Mouse (Mus musculus) ovary, adult 18-20 months (tissue): ENCODE measurements around the gene Bcas1.
A peak's percentile ranks its signal among the peaks of the same experiment; 100 is the strongest.
"Not testable (repeated sequence)": the region's sequence is repeated elsewhere in the genome, so short reads cannot be mapped to it uniquely, and the experiment has no call there.

Experiments used
- DNase-seq: peaks from one replicate; pipeline ENCODE4 v3.0.0; 2022; ENCODE audit warnings: low spot score, mixed read lengths

Gene Bcas1

GRCm38 (mm10) chr2:170427704-170428103 is at the start of gene Bcas1:
Gene Bcas1 (minus strand): TSS chr2:170427845.
- no peak for DNase-seq

- DNase-seq, result no peak
Measured at GRCm38 (mm10) chr2:170476643-170477042, 49.0 kb upstream of the Bcas1 start.

GRCm38 (mm10) chr2:170476215-170476614 is 48.6 kb upstream of the Bcas1 start:
- DNase-seq, result no peak

- no peak for DNase-seq
Measured at GRCm38 (mm10) chr2:170475164-170475563, 47.5 kb upstream of the Bcas1 start.

GRCm38 (mm10) chr2:170474125-170474524 is 46.5 kb upstream of the Bcas1 start:
- DNase-seq, result no peak

- DNase-seq, result no peak
Measured at GRCm38 (mm10) chr2:170470591-170470990, 42.9 kb upstream of the Bcas1 start.

GRCm38 (mm10) chr2:170469616-170470308 is 42.1 kb upstream of the Bcas1 start:
- peak; percentile 33 for DNase-seq

GRCm38 (mm10) chr2:170468009-170468408 is 40.4 kb upstream of the Bcas1 start:
- DNase-seq, result no peak

GRCm38 (mm10) chr2:170464817-170465216 is 37.2 kb upstream of the Bcas1 start:
- no peak for DNase-seq

GRCm38 (mm10) chr2:170461652-170462051 is 34.0 kb upstream of the Bcas1 start:
- DNase-seq, result no peak

GRCm38 (mm10) chr2:170459805-170460204 is 32.2 kb upstream of the Bcas1 start:
- DNase-seq, result no peak

- no peak for DNase-seq
Measured at GRCm38 (mm10) chr2:170459183-170459582, 31.5 kb upstream of the Bcas1 start.

- DNase-seq, result not testable (repeated sequence)
Measured at GRCm38 (mm10) chr2:170453809-170454208, 26.2 kb upstream of the Bcas1 start.

- DNase-seq, result peak; percentile 17
Measured at GRCm38 (mm10) chr2:170450933-170451332, 23.3 kb upstream of the Bcas1 start.

- DNase-seq, result no peak
Measured at GRCm38 (mm10) chr2:170447651-170448050, 20.0 kb upstream of the Bcas1 start.

- DNase-seq, result no peak
Measured at GRCm38 (mm10) chr2:170446843-170447383, 19.3 kb upstream of the Bcas1 start.

- no peak for DNase-seq
Measured at GRCm38 (mm10) chr2:170445861-170446260, 18.2 kb upstream of the Bcas1 start.

GRCm38 (mm10) chr2:170442535-170442934 is 14.9 kb upstream of the Bcas1 start:
- DNase-seq, result no peak

- DNase-seq, result no peak
Measured at GRCm38 (mm10) chr2:170438782-170439181, 11.1 kb upstream of the Bcas1 start.

GRCm38 (mm10) chr2:170436204-170436603 is 8.6 kb upstream of the Bcas1 start:
- DNase-seq, result no peak

GRCm38 (mm10) chr2:170432152-170432551 is 4.5 kb upstream of the Bcas1 start:
- DNase-seq, result no peak

- DNase-seq, result no peak
Measured at GRCm38 (mm10) chr2:170428966-170429365, 1.3 kb upstream of the Bcas1 start.

GRCm38 (mm10) chr2:170424131-170424530 is 3.5 kb downstream of the Bcas1 start:
- DNase-seq, result no peak

GRCm38 (mm10) chr2:170421924-170422323 is 5.7 kb downstream of the Bcas1 start:
- DNase-seq, result no peak
